Mouse (Mus musculus): Measurements from ENCODE around the gene Gata3.

Gata3 gene

DNA sequence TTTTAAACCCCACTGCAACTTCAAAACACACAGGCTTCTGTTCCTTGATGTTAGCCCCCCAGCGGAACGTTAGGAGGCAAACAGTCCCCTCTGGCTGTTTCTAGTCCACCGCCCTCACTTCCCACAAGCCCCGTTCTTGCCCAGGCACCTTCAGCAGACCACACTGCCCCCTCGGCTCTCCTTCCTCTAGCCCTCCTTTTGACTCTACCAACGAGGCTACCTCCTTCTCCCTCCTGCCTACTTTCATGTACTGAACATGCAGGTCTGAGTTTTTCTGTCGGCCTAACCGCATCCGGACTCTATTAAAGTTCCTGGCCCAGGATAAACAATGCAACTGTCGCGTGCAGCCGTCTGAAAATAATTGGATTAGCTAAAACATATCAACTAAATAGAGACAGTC is 17.2 kb downstream of the Gata3 start:
- DNase-seq (ENCODE audit: low read depth, low spot score) = no peak

DNA sequence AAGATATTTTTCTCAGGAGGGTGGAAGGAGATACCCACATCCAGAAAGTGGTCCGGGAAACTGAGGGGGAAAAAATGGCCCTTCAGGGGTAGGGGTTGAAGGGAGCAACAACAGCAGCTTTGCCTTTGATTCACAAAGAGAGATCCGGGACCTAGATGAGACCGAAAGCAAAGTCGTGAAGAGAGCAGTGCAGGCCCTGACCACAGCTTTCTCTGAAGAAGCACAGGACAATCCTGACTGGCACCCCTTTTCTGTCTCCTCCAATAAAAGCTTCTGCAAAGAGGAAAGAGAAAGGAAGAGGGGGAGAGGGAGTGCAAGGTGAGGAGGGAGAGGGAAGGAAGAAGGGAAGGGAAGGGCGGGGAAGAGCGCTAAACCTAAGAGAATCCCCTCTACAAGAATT is 18.0 kb downstream of the Gata3 start:
- no peak for DNase-seq (ENCODE audit: low read depth, low spot score)

GRCm38 (mm10) chr2:9871141-9871716 is 18.6 kb downstream of the Gata3 start:
- no peak for DNase-seq (ENCODE audit: low read depth, low spot score)

GRCm38 (mm10) chr2:9867092-9867825 is 22.6 kb downstream of the Gata3 start:
- DNase-seq (ENCODE audit: low read depth, low spot score) = no peak

DNA sequence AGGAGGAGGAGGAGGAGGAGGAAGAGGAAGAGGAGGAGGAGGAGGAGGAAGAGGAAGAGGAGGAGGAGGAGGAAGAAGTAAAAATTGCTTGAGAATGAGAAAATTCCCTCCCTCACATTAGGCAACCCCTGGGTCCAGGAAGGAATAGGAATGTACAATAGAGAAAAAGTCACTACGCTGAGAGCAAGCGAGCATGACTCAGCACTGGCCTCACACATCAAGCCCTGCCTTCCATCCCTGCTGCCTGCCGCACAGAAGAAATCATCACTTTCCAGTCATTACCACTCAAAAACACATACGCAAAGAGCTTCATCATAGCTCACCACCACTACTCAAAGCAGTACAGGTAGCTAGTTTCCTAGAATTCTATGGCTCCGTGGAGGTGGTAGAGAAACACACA is 29.1 kb downstream of the Gata3 start:
- DNase-seq (ENCODE audit: low read depth, low spot score) = no peak

GRCm38 (mm10) chr2:9855861-9856260 is 34.0 kb downstream of the Gata3 start:
- DNase-seq (ENCODE audit: low read depth, low spot score) = peak; percentile 75

DNA sequence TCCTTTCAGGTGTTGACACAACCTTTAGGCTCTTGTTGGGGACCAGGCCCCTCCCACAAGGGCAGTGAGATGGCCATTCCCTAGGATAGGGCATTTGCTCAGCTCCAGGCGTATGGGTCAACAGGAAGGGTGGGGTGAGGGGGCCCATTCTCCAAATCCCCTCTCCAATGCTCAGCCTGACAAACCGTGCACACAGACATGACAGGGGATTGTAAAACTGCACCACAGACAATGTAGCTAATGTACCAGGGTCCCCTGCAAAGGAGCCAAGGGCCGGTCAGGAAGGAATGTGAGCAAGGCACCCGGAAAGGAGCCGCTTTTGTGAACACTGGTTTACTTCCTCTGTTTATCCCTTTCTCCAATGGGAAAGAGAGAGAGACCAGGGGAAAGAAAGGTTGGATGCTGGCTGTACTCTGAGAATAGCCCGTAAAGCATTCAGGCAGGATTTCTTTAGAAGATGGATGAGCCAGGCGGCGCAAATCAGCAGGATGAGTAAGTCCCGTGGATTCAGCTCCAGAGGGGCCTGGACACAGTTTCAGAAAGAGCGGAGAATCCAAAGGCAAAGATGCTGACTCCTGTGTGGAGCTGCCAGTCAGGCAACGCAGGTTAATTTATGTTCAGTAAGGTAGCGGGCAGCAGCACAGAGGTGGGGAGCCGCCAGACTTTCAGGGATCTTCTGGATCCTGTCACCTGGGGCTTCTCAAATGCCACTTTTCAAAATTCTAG is 36.8 kb downstream of the Gata3 start:
- DNase-seq (ENCODE audit: low read depth, low spot score) = no peak

DNA sequence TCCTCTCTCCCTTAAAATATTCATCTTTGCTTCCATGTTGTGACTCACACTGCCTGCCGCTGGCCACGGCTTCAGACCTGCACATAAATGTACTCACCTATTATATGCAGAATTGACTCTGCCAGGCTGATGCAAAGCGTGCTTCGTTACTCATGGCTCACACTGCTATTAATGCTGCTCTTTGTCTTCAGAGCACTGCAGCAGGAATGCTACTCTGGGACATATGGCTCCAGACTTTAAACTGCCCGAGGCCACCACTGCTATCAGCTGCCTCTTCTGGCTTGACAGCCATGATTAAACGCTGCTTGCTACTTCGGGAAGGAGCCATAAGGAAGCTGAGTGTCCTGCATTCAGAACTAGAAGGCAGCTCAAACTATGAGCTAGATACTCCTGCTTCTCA is 54.6 kb downstream of the Gata3 start:
- no peak for DNase-seq (ENCODE audit: low read depth, low spot score)

DNA sequence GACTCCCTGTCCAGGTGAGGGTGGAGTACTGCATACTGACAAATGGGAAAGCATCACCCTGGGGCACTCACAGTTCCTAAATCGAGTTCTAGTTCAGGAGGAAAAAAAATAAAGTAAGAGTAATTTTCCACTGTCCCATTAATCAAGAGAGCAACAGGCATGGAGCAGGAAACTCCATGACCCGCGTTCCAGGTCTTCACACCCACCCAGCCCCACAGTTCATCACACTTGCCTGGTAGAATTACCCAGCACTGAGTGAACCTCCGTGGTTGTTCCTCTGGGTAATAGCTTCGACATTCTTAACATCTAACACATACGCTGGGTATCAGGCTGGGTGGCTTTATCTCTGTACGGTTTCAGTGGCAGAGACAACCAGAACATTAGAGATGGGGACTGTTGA is 56.1 kb downstream of the Gata3 start:
- DNase-seq (ENCODE audit: low read depth, low spot score) = no peak

DNA sequence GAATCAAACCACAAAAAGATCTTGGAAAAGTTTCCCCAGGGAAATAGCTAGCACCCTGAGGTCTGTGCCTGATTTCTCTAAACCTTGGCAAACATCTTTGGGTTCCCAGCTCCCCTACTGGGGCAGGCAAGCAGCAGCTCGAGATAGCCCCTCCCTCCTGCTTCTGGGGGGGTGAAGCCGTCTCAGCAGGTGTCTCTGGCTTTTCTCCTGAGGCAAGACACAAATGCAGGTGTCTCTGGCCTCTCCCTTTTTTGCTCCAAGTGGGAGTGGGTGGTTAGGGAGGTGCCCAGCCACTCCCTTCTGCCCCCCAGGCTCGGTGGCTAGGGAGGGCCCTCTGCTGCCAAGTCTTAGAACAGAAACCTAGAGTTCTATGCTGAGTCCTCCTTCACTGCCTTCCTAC is 62.2 kb downstream of the Gata3 start:
- DNase-seq (ENCODE audit: low read depth, low spot score) = peak; percentile 29

GRCm38 (mm10) chr2:9820611-9821010 is 69.2 kb downstream of the Gata3 start:
- DNase-seq (ENCODE audit: low read depth, low spot score) = no peak

- no peak for DNase-seq (ENCODE audit: low read depth, low spot score)
Measured at GRCm38 (mm10) chr2:9818177-9818785, 71.6 kb downstream of the Gata3 start.
